Mouse (Mus musculus) brain, adult 2 months (tissue): ENCODE measurements around the gene Fubp1.

Experiments
- DNase-seq: peaks from one replicate; pipeline ENCODE4 v3.0.0; 2011; ENCODE audit warnings: low read depth, low spot score

Gene Fubp1

GRCm38 (mm10) chr3:152235805-152236204 lies 25.6 kb downstream of the Fubp1 start:
- no peak for DNase-seq

- DNase-seq: peak; percentile 37
These were observed 28.6 kb downstream of the Fubp1 start for GRCm38 (mm10) chr3:152238836-152239235.

GRCm38 (mm10) chr3:152239592-152239991 lies 29.4 kb downstream of the Fubp1 start:
- DNase-seq: no peak

- DNase-seq: no peak
These were observed 30.9 kb downstream of the Fubp1 start for GRCm38 (mm10) chr3:152241098-152241497.

- no peak for DNase-seq
These were observed 33.1 kb downstream of the Fubp1 start for GRCm38 (mm10) chr3:152243304-152243703.

- DNase-seq: peak; percentile 39
These were observed 35.2 kb downstream of the Fubp1 start for GRCm38 (mm10) chr3:152245273-152245910.

- DNase-seq: no peak
These were observed 37.5 kb downstream of the Fubp1 start for GRCm38 (mm10) chr3:152247708-152248107.

GRCm38 (mm10) chr3:152250487-152250886 lies 40.3 kb downstream of the Fubp1 start:
- DNase-seq: no peak

- peak; percentile 23 for DNase-seq
These were observed 47.3 kb downstream of the Fubp1 start for GRCm38 (mm10) chr3:152257528-152257927.

- DNase-seq: peak; percentile 83
These were observed 49.2 kb downstream of the Fubp1 start for GRCm38 (mm10) chr3:152259409-152259808.

- DNase-seq: no peak
These were observed 50.1 kb downstream of the Fubp1 start for GRCm38 (mm10) chr3:152260362-152260761.

- no peak for DNase-seq
These were observed 51.2 kb downstream of the Fubp1 start for GRCm38 (mm10) chr3:152261436-152261835.

GRCm38 (mm10) chr3:152261948-152262347 lies 51.7 kb downstream of the Fubp1 start:
- no peak for DNase-seq

- DNase-seq: no peak
These were observed 54.2 kb downstream of the Fubp1 start for GRCm38 (mm10) chr3:152264374-152264773.

GRCm38 (mm10) chr3:152264830-152265229 lies 54.6 kb downstream of the Fubp1 start:
- DNase-seq: no peak

- DNase-seq: peak; percentile 45
These were observed 55.3 kb downstream of the Fubp1 start for GRCm38 (mm10) chr3:152265351-152266035.

- no peak for DNase-seq
These were observed 55.8 kb downstream of the Fubp1 start, which contains the start of gene Nexn for GRCm38 (mm10) chr3:152266036-152266421. Gene Nexn (minus strand): TSS chr3:152266350.

- no peak for DNase-seq
These were observed 57.9 kb downstream of the Fubp1 start for GRCm38 (mm10) chr3:152268099-152268498.

- no peak for DNase-seq
These were observed 61.0 kb downstream of the Fubp1 start for GRCm38 (mm10) chr3:152271071-152271710.

- DNase-seq: no peak
These were observed 61.7 kb downstream of the Fubp1 start for GRCm38 (mm10) chr3:152271876-152272275.

- DNase-seq: no peak
These were observed 62.9 kb downstream of the Fubp1 start for GRCm38 (mm10) chr3:152272974-152273685.

GRCm38 (mm10) chr3:152275008-152275407 lies 64.8 kb downstream of the Fubp1 start:
- DNase-seq: no peak
